Mouse (Mus musculus): ENCODE data around the gene Coq2.

DNA sequence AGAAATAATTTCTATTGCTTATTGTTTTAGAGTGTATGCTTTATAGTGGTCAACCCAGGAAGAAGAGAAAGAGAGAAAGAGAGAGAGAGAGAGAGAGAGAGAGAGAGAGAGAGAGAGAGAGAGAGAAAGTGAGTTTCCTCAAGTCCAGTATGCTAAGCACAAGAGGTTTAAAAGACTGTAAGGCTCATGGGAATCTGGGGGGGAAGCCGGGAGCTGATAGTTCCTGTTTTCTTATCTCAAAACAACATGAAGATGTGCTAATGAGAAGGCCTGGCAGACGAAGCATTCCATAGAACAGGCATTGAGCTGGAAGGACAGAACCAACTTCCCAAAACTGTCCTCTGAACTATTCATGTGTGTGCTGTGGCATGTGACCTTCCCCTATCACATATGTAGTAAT is 22.9 kb upstream of the Coq2 start:
- TF ChIP-seq CTCF (IDR thresholded peaks at IDR 0.05; ENCODE audit: low read depth, low read length) (no peak), POLR2A (IDR thresholded peaks at IDR 0.05; ENCODE audit: insufficient read depth, low read length) (no peak), EP300 (IDR thresholded peaks at IDR 0.05; ENCODE audit: insufficient read depth, low read depth, low read length) (no peak)

All from ES-Bruce4 (cell line).